Mouse (Mus musculus): ENCODE results near the gene Tpr.

DNA sequence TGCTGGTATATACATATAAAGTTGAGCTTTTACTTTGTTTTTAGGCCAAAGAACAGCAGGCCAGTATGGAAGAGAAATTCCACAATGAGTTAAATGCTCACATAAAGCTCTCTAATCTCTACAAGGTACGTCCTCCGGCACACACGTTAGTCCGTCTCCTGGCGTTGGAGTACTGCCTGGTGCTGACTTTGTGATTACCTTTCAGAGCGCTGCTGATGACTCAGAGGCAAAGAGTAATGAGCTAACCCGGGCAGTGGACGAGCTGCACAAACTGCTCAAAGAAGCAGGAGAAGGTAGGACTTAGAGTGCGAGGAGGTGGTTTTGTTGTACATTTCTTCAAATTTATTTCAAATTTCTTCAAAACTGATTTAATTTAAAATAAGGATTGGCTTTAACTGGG lies 14.6 kb downstream of the Tpr start:
- no peak for TF ChIP-seq POLR2A (IDR thresholded peaks at IDR 0.05; ENCODE audit: borderline replicate concordance, extremely low read depth, low read depth, low read length)
- TF ChIP-seq CTCF (IDR thresholded peaks at IDR 0.05; ENCODE audit: insufficient read depth, low read length): no peak

Measured in lung, adult 2 months (tissue).